Mouse (Mus musculus) kidney, adult 9 months (tissue): ENCODE results near the gene Nck1.
A peak's percentile ranks its signal among the peaks of the same experiment; 100 is the strongest.

Experiments used
- DNase-seq: peaks from one replicate; pipeline ENCODE4 v3.0.0; 2022

Gene Nck1

GRCm38 (mm10) chr9:100532847-100533505 is 13.0 kb downstream of the Nck1 start:
- no peak for DNase-seq

DNA sequence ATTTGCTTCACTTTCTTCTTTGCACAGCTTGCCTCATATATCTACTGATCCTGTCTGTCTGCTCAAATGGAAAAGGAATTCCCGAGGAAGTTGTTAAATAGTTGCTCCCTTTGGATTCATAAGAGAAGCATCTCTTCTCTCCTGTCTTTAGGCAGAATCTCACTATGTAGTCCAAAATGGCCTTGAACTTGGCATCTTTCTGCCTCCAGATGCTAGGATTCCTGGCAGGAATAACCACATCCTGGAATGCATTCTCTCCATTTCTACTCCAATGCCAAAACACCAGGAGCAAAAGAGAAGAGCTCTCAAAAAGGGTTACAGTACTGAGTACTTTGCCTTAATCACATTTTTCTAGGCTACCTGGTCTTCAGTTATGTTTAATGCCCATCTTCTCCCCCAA is 14.6 kb downstream of the Nck1 start:
- DNase-seq: no peak

GRCm38 (mm10) chr9:100525225-100525624 is 20.7 kb downstream of the Nck1 start:
- DNase-seq: no peak

- no peak for DNase-seq
Observed at GRCm38 (mm10) chr9:100522029-100522428, 23.9 kb downstream of the Nck1 start.

GRCm38 (mm10) chr9:100520586-100520985 is 25.3 kb downstream of the Nck1 start:
- DNase-seq: peak; percentile 79

GRCm38 (mm10) chr9:100520012-100520411 is 25.9 kb downstream of the Nck1 start:
- DNase-seq: peak; percentile 38

- DNase-seq: peak; percentile 32
Observed at GRCm38 (mm10) chr9:100507581-100507980, 38.4 kb downstream of the Nck1 start.

- DNase-seq: peak; percentile 55
Observed at GRCm38 (mm10) chr9:100506652-100507051, 39.3 kb downstream of the Nck1 start.

DNA sequence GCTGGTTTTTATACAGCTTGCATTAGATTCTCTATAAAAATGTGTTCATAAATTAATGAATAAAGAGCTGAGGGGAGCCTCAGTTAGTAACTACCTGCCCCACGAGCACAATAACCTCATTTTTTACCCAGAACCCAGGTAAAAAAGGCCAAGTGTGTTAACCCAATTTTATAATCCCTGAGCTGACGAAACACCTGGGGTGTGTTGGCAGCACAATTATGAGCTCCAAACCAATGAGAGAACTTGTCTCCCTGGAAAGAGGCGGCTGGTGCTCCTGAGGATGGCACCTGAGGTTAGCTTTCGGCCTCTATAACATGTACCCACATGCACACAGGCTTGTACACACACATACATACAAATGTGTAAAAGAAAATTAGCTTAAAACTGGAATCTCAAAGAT is 40.4 kb downstream of the Nck1 start:
- no peak for DNase-seq

GRCm38 (mm10) chr9:100493611-100494261 is 52.2 kb downstream of the Nck1 start:
- DNase-seq: no peak

GRCm38 (mm10) chr9:100491424-100491823 is 54.5 kb downstream of the Nck1 start:
- no peak for DNase-seq

GRCm38 (mm10) chr9:100488969-100489368 is 57.0 kb downstream of the Nck1 start:
- no peak for DNase-seq

DNA sequence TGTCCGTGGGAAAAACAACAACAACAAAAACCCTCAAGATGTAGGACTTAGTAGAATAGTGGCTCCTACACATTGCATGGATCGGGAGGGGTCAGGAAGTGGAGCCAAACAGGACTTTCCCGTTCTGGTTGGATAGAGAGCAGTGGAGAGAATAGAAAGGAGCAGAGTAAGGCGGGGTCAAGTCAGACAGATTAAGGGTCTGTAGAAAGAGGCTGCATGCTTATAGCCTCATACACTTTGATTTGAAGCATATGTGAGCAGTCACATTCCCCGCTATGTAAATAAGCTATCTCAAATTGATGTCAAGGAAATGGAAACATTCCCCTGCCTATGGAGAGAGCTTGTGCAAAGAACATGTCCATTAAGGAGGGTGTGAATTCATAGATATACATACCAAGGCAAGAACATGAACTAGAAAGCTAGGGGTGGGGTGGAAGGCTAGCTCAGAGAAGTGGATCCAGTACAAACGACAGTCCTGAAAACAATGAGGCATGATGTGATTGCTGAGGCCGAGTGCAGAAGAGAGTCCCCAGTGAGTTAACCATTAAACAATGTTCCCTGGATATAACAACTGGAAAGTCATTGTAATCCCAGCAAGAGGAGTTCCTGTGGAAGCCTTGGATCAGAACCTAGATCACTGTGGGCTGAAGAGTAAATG is 57.7 kb downstream of the Nck1 start:
- DNase-seq: peak; percentile 28

DNA sequence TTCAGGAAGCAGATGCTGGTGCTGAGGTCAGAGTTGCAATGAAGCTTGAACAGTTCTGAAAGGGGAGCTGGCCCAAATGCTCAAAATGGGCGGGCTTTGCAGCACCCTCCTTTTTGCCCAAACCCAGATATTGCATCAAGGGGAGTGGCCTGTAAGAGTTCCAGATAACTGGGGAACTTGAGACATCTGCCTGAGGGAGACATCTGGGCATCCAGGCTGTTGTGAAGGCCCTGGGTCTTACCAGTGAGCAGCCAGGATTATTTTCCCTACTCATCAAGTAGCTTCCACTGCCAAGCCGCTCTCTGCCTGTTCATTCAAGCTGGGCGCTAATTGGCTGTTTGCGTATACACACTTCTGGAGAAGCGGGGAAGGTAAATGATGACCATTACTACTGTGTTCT is 59.5 kb downstream of the Nck1 start, which contains the start of gene Il20rb:
TSS of gene Il20rb (minus strand) at position 358 of the 400 bp plus-strand sequence.
- DNase-seq: no peak

- DNase-seq: no peak
Observed at GRCm38 (mm10) chr9:100483318-100483717, 62.6 kb downstream of the Nck1 start.

DNA sequence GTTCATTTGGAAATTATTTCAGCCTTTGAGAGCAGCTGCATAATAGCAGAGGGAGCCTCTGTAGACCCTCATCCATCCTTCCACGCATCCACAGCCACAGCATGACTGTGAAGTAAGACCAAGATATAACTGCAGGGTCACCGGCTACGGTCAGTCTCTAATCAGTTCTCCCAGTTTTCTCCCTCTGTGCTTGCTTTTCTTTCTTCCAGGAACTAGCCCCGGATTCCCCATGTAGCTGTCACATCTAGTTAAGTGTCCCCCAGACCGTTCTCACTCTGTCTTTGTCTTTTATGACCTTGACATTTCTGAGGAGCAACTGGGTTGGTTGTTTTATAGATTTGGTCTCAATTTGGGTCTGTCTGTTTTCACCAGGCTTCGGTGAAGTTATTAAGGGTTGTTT is 64.3 kb downstream of the Nck1 start:
- no peak for DNase-seq

GRCm38 (mm10) chr9:100474056-100474455 is 71.9 kb downstream of the Nck1 start:
- peak; percentile 54 for DNase-seq

GRCm38 (mm10) chr9:100473361-100473760 is 72.6 kb downstream of the Nck1 start:
- no peak for DNase-seq

GRCm38 (mm10) chr9:100472931-100473330 is 73.0 kb downstream of the Nck1 start:
- no peak for DNase-seq

- no peak for DNase-seq
Observed at GRCm38 (mm10) chr9:100471605-100471953, 74.4 kb downstream of the Nck1 start.

GRCm38 (mm10) chr9:100470936-100471604 is 74.9 kb downstream of the Nck1 start:
- DNase-seq: peak; percentile 51

DNA sequence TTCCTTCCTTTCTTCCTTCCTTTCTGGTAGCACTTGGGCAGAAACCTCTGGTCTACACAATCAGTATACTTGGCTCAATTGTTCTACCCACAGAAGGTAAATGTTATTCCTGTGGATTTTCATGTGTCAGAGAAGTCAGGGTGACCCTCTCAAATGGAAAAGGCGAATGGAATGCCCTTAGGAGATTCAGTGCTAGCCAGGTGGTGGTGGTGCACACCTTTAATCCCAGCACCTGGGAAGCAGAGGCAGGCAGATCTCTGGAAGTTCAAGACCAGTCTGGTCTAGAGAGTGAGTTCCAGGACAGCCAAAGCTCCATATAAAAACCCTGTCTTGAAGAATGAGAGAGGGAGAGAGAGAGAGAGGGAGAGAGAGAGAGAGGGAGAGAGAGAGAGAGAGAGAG is 75.7 kb downstream of the Nck1 start:
- DNase-seq: no peak

GRCm38 (mm10) chr9:100469681-100470080 is 76.3 kb downstream of the Nck1 start:
- no peak for DNase-seq

DNA sequence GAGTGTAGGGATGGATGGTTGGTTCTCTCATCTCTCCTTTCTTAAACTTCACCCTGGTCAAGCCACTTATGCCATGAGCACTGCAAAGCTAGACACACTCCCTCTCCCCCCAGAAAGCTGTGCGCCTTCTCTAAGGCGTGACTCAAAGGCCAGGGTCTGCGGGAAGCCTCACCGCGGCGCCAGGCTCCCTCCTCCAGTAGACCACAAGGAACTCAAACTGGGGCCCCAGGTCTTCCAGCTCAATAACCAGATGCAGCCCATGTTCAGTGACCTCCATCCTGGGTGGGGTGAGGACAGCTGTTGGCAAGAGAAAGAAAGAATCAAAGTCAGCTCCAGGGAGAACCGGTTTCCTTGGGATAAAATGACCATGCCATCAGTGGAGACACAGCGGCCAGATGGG is 77.8 kb downstream of the Nck1 start:
- DNase-seq: no peak
